Mouse (Mus musculus) hindbrain, embryonic 10.5 days (tissue): ENCODE results near the gene Polr2l. TPM values are rescaled to one million over a fixed set of nuclear protein-coding genes. Genes with fewer than 3 reads are reported as not detected.
A peak's percentile ranks its signal among the peaks of the same experiment; 100 is the strongest.

Experiments
- DNase-seq: peaks from one replicate; pipeline ENCODE4 v3.0.0-alpha.2; 2017; ENCODE audit warnings: low spot score
- H3K27ac ChIP-seq: fragments of 300-500 bp; sonication (generic); 2 replicates; pipeline ENCODE4 v1.5.1; 2016; ENCODE audit warnings: mild to moderate bottlenecking, moderate library complexity
- H3K27me3 ChIP-seq: fragments of 300-500 bp; sonication (generic); 2 replicates; pipeline ENCODE4 v1.6.1; 2016; ENCODE audit warnings: mild to moderate bottlenecking; ENCODE audit not compliant: poor library complexity, insufficient read depth, severe bottlenecking
- H3K36me3 ChIP-seq: fragments of 300-500 bp; sonication (generic); 2 replicates; pipeline ENCODE4 v1.6.1; 2016; ENCODE audit warnings: mild to moderate bottlenecking, moderate library complexity
- H3K4me1 ChIP-seq: fragments of 300-500 bp; sonication (generic); replicated peaks from 2 replicates; pipeline ENCODE4 v1.6.1; 2016; ENCODE audit warnings: mild to moderate bottlenecking
- H3K4me3 ChIP-seq: fragments of 300-500 bp; sonication (generic); 2 replicates; pipeline ENCODE4 v1.5.1; 2016; ENCODE audit warnings: mild to moderate bottlenecking, moderate library complexity
- H3K9me3 ChIP-seq: fragments of 300-500 bp; sonication (generic); 2 replicates; pipeline ENCODE4 v1.6.1; 2016; ENCODE audit warnings: mild to moderate bottlenecking, moderate library complexity
- WGBS: fragments of 180-500 bp; shearing (Covaris S2); methylation state at CpG from one replicate; pipeline ENCODE4 v1.1.7; 2016; 5-methylcytosine and 5-hydroxymethylcytosine counted together
- polyA plus RNA-seq: library from polyadenylated mRNA; unstranded; fragments of >200 nt; fragmentation: Nextera tagmentation; extraction: Ambion mirVana; gene quantifications from 2 replicates; pipeline ENCODE4 v1.2.1, GENCODE M21; 2016

Polr2l gene
- polyA plus RNA-seq, 1 experiment from 2014 or later: 90.0 TPM

DNA sequence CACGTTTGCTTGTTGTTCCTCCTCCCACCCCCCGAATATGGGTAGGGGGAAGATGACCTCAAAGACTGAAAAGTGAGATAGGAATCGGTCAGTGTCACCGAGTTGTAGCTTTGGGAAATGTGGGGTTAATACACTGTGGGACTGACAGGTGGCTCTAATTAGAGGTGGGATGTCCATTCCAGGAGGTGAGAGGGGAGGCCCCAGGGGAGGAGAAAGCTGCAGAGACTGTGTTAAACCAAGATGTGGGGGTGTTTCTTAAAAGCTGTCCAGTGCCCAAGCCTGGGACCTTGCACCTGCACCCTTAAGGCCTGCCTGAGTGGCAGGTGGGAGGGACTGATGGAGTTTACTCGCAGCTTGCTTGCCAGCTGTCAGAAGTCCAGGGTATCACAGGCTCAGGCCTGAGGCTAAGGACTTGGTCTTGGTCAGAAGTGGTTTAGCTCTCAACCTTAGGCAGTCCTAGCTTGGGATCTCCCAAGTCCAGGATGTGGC is 12.6 kb downstream of the Polr2l start:
- Histone ChIP-seq H3K27me3 (peaks cover 96% of the 10 kb centered on the region), H3K36me3 (peaks cover 20% of the 10 kb centered on the region), H3K4me3 (peak overlapping the region; percentile 54), H3K9me3 (no peaks in the 10 kb centered on the region), H3K27ac (no peak overlapping the region), H3K4me1 (peaks cover 62% of the 10 kb centered on the region)
- no peak for DNase-seq
- WGBS: 13% methylated on average over 5 of the region's 5 CpGs

DNA sequence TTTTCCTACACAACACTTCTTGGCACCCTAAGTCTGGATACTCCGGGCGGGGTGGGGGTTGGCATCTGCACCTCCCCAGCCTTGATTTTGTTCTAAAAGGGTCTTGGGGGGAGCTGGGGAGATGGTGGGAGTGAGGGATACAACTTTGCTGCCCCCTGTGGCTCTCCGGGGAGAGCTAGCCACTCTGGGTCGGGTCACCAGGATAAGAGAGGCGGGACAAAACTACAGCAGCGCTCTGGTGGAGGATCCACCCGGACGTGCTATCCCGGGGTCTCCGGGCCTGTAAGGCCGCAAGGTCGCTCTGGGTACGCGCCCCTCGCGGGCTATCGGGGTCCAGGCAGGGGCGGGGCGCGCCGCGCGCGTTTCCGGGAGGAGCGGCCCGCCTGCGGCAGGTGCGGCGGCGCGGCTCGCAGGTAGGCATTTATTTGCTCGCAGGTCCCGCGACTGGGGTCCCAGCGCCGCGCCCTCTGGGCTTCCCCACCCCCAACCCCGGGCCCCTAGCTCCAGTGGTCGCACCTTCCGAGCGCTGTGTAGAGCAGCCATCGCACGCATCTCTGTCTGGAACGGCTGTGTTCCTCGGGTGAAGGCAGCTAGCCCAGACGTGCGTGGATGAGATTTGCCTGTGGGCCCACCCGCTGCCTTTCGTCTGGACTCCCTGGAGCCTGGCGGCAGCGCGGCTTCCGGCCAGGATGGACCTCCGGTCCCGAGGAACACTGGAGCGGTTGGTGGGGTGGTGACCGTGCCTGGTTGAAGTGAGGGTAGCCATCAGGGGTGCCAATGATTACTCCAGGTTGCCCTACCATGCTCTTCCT is 13.2 kb downstream of the Polr2l start:
- 3% methylated on average over 59 of the region's 59 CpGs for WGBS
- Histone ChIP-seq H3K4me3 (peak overlapping the region; percentile 54), H3K9me3 (no peaks in the 10 kb centered on the region), H3K36me3 (peaks cover 21% of the 10 kb centered on the region), H3K27ac (peak overlapping the region; percentile 75), H3K4me1 (peaks cover 60% of the 10 kb centered on the region), H3K27me3 (peaks cover 98% of the 10 kb centered on the region)
- DNase-seq: no peak

DNA sequence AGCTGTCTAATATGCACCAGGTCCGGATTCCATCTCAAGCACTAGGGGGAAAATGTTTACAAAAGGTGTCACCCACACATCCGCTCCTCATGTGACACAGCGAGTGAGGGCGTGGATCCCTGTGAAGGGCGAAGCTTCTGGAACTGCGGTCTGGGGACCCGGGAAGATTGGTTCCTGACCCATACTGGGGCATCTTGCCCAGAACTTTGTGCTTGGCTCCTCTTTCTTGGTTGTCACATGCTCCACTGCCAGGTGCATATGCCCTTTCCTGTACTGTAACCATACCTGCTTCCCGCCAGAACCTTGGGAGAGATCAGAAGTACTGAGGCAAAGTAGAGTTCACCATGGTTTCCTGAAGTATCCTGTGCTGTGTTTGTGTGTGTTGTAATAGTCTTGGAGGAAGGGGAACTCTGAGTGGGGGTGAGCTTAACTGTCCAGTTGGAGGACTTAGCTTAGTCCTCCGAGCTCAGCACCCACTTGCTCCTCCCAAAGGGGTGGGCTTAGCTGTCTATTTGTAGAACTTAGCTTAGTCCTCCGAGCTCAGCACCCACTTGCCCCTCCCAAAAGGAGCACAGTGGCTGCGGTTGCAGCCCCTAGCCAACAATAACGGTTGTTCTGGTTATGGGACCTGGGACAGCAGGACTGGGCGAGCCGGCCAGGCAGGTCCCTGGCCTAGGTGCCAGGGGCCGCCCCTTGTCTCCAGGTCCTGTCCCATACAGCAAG is 14.4 kb downstream of the Polr2l start, which contains the start of gene Cracr2b:
Cracr2b (plus strand) TSS at position 704 of the 723 bp plus-strand sequence.
- Histone ChIP-seq H3K27ac (peak within 1 kb of the TSS; percentile 75), H3K9me3 (no peaks in the 10 kb centered on the region), H3K4me1 (peaks cover 64% of the 10 kb centered on the region), H3K36me3 (peaks cover 21% of the 10 kb centered on the region), H3K27me3 (peaks cover 90% of the 10 kb centered on the region), H3K4me3 (peak within 1 kb of the TSS; percentile 54)
- WGBS: 73% methylated on average over 15 of the region's 15 CpGs
- no peak for DNase-seq

DNA sequence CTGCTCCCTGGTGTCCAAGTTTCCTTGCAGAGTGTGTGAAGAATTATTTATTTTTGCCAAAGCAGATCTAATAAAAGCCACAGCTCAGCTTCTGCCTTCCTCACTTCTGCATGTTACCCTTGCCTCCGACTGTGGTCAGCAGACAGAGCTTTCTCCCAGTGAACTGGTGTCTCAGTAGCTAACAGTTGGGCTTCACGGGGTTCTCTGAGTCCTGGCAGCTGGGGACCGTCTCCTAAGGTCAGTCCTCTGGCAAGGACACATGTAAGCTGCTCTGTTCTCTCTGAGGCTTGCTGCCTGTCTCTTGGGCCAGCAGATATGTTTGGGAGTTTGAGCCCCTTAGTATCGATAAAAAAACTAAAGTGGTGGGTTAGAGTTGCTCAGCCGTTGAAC is 14.9 kb downstream of the Polr2l start:
- Histone ChIP-seq H3K9me3 (no peaks in the 10 kb centered on the region), H3K4me3 (no peak overlapping the region), H3K36me3 (peaks cover 21% of the 10 kb centered on the region), H3K27ac (no peak overlapping the region), H3K4me1 (peaks cover 64% of the 10 kb centered on the region), H3K27me3 (peaks cover 85% of the 10 kb centered on the region)
- DNase-seq: no peak
- WGBS: 75% methylated on average over 5 of the region's 5 CpGs

DNA sequence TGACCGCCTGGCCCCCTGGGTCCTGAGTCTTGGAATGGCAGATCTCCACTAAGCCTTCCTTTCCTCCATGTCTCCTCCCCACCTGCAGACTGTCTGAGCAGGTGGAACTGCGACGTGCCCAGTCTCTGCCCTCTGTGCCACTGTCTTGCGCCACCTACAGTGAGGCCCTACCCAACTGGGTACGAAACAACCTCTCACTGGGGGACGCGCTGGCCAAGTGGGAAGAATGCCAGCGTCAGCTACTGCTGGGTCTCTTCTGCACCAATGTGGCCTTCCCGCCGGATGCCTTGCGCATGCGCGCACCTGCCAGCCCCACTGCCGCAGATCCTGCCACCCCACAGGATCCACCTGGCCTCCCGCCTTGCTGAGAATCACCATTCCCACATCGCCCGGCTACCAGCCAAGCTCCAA is 15.6 kb downstream of the Polr2l start:
- H3K4me3 ChIP-seq: no peak overlapping the region

DNA sequence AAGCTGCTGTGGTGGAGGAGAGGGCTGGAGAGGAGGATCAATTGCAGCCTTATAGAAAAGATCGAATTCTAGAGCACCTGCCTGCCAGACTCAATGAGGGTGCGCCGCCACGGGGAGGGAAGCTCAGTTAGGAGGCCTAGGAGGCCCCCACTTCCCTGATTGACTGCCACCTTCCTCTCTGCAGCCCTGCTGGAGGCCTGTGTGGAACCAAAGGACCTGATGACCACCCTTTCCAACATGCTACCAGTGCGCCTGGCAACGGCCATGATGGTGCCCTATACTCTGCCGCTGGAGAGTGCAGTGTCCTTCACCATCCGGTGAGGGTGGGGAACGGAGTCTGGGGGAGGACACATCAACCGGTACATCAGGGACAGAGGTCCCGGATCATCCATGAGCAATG is 16.3 kb downstream of the Polr2l start:
- DNase-seq: no peak
- Histone ChIP-seq H3K4me1 (peaks cover 61% of the 10 kb centered on the region), H3K36me3 (peaks cover 21% of the 10 kb centered on the region), H3K9me3 (no peaks in the 10 kb centered on the region), H3K27me3 (peaks cover 71% of the 10 kb centered on the region), H3K27ac (no peak overlapping the region), H3K4me3 (no peak overlapping the region)
- 90% methylated on average over 11 of the region's 11 CpGs for WGBS

More for the DNA sequence above, 15.6 kb downstream of the Polr2l start:
- Histone ChIP-seq H3K9me3 (no peaks in the 10 kb centered on the region), H3K4me1 (peaks cover 64% of the 10 kb centered on the region), H3K27me3 (peaks cover 78% of the 10 kb centered on the region), H3K36me3 (peaks cover 21% of the 10 kb centered on the region), H3K27ac (no peak overlapping the region)
- 88% methylated on average over 17 of the region's 17 CpGs for WGBS
- DNase-seq: no peak

DNA sequence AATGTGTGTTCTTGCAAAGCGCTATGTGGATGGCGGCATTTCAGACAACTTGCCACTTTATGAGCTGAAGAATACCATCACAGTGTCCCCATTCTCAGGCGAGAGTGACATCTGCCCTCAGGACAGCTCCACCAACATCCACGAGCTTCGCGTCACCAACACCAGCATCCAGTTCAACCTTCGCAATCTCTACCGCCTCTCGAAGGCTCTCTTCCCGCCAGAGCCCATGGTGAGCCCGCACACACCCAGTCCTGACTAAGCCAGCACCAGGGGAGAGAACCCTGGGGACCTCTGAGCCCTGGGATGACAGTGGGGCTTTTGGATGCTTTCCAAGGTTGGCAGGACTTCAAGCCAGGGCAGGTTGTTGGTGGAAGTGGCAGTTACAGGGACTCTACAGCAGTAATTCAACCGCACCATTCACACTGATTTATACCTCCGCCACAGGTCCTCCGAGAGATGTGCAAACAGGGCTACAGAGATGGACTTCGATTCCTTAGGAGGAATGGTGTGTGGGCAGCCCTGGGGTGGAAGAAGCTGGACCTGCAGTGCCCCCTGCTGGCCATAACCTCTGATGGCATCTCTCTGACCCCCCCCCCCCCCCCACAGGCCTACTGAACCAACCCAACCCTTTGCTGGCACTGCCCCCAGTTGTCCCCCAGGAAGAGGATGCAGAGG is 16.8 kb downstream of the Polr2l start:
- DNase-seq: peak; percentile 55
- peaks cover 21% of the 10 kb centered on the region for H3K36me3 ChIP-seq
- H3K9me3 ChIP-seq: no peaks in the 10 kb centered on the region
- H3K4me3 ChIP-seq: no peak overlapping the region
- no peak overlapping the region for H3K27ac ChIP-seq
- H3K27me3 ChIP-seq: peaks cover 66% of the 10 kb centered on the region
- 79% methylated on average over 15 of the region's 15 CpGs for WGBS
- H3K4me1 ChIP-seq: peaks cover 55% of the 10 kb centered on the region

DNA sequence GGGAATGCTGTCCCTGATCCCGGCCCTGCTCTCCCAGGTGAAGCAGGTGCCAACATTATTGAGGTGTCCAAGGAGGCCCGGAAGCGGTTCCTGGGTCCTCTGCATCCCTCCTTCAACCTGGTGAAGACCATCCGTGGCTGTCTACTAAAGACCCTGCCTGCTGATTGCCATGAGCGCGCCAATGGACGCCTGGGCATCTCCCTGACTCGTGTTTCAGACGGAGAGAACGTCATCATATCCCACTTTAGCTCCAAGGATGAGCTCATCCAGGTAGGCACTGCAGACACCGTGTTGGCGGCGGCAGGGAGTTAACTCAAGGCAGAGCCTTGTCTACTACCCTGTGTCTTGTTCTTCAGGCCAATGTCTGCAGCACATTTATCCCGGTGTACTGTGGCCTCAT is 17.7 kb downstream of the Polr2l start:
- Histone ChIP-seq H3K36me3 (peaks cover 24% of the 10 kb centered on the region), H3K27me3 (peaks cover 57% of the 10 kb centered on the region), H3K4me1 (peaks cover 50% of the 10 kb centered on the region), H3K9me3 (no peaks in the 10 kb centered on the region), H3K27ac (no peak overlapping the region), H3K4me3 (peak overlapping the region; percentile 80; the same call in 1 of the 2 replicates)
- 93% methylated on average over 14 of the region's 14 CpGs for WGBS
- DNase-seq: no peak

DNA sequence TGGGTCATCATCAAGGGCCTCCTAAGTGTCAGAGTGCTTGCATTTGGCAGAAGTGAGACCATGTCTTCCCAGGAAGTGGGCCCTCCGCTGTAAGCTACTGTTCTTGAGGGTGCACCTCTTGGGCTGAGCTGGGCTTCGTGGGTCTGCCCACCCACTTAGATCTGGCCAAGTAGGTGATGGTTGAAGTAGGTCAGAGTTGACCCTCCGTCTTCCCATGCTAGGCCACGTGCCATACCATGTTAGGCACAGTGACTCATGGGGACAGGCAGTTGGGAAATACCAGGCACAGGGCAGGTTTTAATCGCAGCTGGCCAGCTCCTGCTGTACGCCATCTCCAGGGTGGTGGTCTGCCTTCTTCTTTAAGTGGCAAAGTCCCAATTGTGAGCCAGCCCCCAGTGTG is 18.2 kb downstream of the Polr2l start:
- H3K4me1 ChIP-seq: peaks cover 45% of the 10 kb centered on the region
- WGBS: 88% methylated on average over 6 of the region's 6 CpGs
- H3K27ac ChIP-seq: no peak overlapping the region
- H3K27me3 ChIP-seq: peaks cover 52% of the 10 kb centered on the region
- no peak for DNase-seq
- H3K9me3 ChIP-seq: no peaks in the 10 kb centered on the region
- peaks cover 29% of the 10 kb centered on the region for H3K36me3 ChIP-seq
- peak overlapping the region; percentile 80; the same call in 1 of the 2 replicates for H3K4me3 ChIP-seq

DNA sequence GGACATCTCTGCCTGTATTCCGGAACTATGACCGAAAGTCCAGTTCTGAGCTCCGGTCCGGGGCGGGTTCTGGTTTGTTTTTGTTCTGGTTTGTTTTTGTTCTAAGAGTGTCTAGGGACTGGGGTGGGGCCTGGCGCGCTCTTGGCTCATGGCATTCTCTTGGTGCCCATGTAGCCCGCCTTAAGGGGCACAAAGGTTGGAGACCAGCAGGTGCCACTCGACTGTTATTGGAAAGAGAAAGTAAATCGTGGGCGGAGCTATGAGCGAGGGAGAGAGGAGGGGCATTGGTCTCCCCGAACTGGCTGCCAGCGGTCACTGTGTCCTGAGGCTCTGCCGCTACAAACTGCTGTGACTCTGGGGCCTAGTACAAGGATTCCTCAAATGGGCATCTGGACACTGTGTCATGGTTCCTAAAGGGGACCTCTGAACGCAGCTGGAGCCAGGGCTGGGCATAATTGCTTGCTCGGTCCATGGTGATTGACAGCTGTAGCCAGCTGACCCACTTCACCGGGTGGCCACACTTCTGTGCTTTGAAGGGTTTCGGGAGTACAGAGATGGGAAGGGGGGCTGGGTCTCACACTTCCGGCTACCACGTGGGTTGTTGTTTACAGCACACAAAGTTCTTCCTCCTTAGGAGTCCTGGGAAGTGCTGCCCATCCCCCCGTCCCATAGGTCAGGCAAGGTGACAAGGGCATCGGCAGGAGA is 19.2 kb downstream of the Polr2l start:
- peak; percentile 54 for DNase-seq
- peak overlapping the region; percentile 80 for H3K4me3 ChIP-seq

DNA sequence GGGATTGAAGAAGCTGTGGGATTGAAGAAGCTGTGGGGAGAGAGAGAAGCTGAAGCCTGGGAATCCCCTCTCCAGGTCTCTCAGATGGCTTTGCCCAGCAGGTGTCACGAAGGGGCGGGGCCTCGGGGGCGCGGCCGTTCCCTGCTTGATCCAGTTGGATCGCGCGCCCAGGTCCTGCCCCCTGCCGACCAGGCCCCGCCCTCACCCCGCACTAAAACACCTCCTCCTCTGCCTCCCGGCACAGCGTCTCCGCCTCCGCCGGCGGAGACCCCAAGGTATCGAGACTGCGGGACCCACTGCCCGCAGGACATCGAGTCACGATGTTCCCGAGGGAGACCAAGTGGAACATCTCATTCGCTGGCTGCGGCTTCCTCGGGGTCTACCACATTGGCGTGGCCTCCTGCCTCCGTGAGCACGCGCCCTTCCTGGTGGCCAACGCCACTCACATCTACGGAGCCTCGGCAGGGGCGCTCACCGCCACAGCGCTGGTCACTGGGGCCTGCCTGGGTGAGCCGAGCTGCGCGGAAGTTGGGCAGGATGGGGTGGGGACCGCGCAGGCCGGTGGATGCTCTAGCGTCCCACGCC is 19.9 kb downstream of the Polr2l start, which contains the start of gene Pnpla2:
Pnpla2 (plus strand) TSS at position 232 of the 585 bp plus-strand sequence.
- WGBS: under 1% methylated on average over 45 of the region's 45 CpGs

More for the DNA sequence above, 19.2 kb downstream of the Polr2l start:
- Histone ChIP-seq H3K4me1 (peaks cover 35% of the 10 kb centered on the region), H3K27ac (peak overlapping the region; percentile 87), H3K36me3 (peaks cover 38% of the 10 kb centered on the region), H3K9me3 (no peaks in the 10 kb centered on the region), H3K27me3 (peaks cover 42% of the 10 kb centered on the region)
- 1% methylated on average over 23 of the region's 23 CpGs for WGBS

DNA sequence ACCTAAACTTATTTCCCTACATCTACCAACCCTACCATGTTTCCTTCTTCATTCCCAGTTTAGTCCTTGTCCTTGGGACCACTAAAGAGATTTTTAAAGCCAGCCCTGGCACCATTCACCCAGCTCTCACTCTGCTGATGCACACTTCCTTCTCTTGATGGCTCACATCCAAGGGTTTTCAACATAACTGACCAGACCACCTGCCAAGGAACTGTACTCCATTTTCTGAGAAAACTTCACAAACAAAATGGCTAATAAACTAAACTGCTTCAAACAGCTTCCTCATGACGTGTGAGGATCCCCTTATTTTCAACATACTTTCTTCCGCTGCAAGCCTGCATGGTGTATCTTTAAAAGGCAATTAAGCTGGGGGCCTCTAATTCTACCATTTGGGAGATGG is 21.3 kb downstream of the Polr2l start:
- H3K27me3 ChIP-seq: peaks cover 21% of the 10 kb centered on the region
- DNase-seq: no peak
- no peak overlapping the region for H3K4me3 ChIP-seq
- peaks cover 43% of the 10 kb centered on the region for H3K4me1 ChIP-seq
- H3K9me3 ChIP-seq: no peaks in the 10 kb centered on the region
- H3K36me3 ChIP-seq: peaks cover 48% of the 10 kb centered on the region
- H3K27ac ChIP-seq: no peak overlapping the region
- 82% methylated on average over 2 of the region's 2 CpGs for WGBS

More for the DNA sequence above, 19.9 kb downstream of the Polr2l start, which contains the start of gene Pnpla2:
- peak; percentile 89 for DNase-seq
- Histone ChIP-seq H3K27me3 (peaks cover 35% of the 10 kb centered on the region), H3K27ac (peak within 1 kb of the TSS; percentile 87), H3K9me3 (no peaks in the 10 kb centered on the region), H3K4me3 (peak within 1 kb of the TSS; percentile 80), H3K4me1 (peaks cover 35% of the 10 kb centered on the region), H3K36me3 (peaks cover 45% of the 10 kb centered on the region)
